Mouse (Mus musculus): Measurements from ENCODE around the gene Tagln2.

The Tagln2 gene

GRCm38 (mm10) chr1:172499765-172500441, at the start of gene Tagln2:
Tagln2 (plus strand) TSS chr1:172500047.
- peak; percentile 61 to 63 for DNase-seq

- no peak for DNase-seq
These were observed 49.6 kb upstream of the Tagln2 start for GRCm38 (mm10) chr1:172450226-172450625.

- DNase-seq, result no peak
These were observed 48.9 kb upstream of the Tagln2 start for GRCm38 (mm10) chr1:172450848-172451470.

GRCm38 (mm10) chr1:172452911-172453310, 46.9 kb upstream of the Tagln2 start:
- no peak for DNase-seq

- DNase-seq, result no peak
These were observed 46.0 kb upstream of the Tagln2 start for GRCm38 (mm10) chr1:172453810-172454209.

- peak; percentile 7 to 23 for DNase-seq
These were observed 44.4 kb upstream of the Tagln2 start for GRCm38 (mm10) chr1:172455416-172455815.

GRCm38 (mm10) chr1:172456001-172456677, 43.7 kb upstream of the Tagln2 start:
- DNase-seq, result peak in 1 of 2 experiments; percentile 17

GRCm38 (mm10) chr1:172457196-172457595, 42.7 kb upstream of the Tagln2 start:
- DNase-seq, result no peak

GRCm38 (mm10) chr1:172458041-172458440, 41.8 kb upstream of the Tagln2 start:
- DNase-seq, result no peak

- DNase-seq, result no peak
These were observed 38.2 kb upstream of the Tagln2 start for GRCm38 (mm10) chr1:172461602-172462001.

- no peak for DNase-seq
These were observed 37.3 kb upstream of the Tagln2 start for GRCm38 (mm10) chr1:172462534-172462933.

GRCm38 (mm10) chr1:172463387-172464333, 36.2 kb upstream of the Tagln2 start:
- no peak for DNase-seq

- DNase-seq, result no peak
These were observed 31.5 kb upstream of the Tagln2 start for GRCm38 (mm10) chr1:172468301-172468877.

- DNase-seq, result no peak
These were observed 30.5 kb upstream of the Tagln2 start for GRCm38 (mm10) chr1:172469373-172469772.

- DNase-seq, result no peak
These were observed 29.9 kb upstream of the Tagln2 start for GRCm38 (mm10) chr1:172469810-172470448.

- DNase-seq, result no peak
These were observed 26.9 kb upstream of the Tagln2 start for GRCm38 (mm10) chr1:172472909-172473308.

- DNase-seq, result no peak
These were observed 25.7 kb upstream of the Tagln2 start for GRCm38 (mm10) chr1:172474196-172474595.

GRCm38 (mm10) chr1:172475054-172475741, 24.6 kb upstream of the Tagln2 start, which contains the start of gene Slamf9:
Slamf9 (plus strand) TSS chr1:172475358.
- DNase-seq, result no peak

- no peak for DNase-seq
These were observed 21.8 kb upstream of the Tagln2 start for GRCm38 (mm10) chr1:172478020-172478419.

- DNase-seq, result no peak
These were observed 19.5 kb upstream of the Tagln2 start for GRCm38 (mm10) chr1:172480376-172480775.

- no peak for DNase-seq
These were observed 18.7 kb upstream of the Tagln2 start for GRCm38 (mm10) chr1:172481111-172481510.

All from thymus, adult 18-20 months (tissue).